Mouse (Mus musculus): ENCODE results near the gene Fsd1.

Gene Fsd1

DNA sequence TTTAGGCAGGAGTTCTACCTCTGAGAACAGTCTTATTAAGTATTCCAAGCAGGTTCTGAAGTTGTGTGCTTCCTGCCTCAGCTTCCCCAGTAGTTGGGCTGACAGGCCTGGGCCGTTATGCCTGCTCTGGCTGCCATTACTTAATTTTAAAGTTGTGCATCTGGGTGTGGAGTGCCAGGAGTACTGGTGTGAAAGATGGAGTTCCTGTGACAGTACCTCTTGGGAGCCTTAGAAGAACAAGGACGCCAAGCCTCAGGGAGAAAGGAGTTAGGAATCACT lies 23.6 kb downstream of the Fsd1 start:
- no peak for DNase-seq

GRCm38 (mm10) chr17:56010255-56010654 lies 23.9 kb downstream of the Fsd1 start:
- DNase-seq, result peak in 1 of 2 experiments; percentile 11

GRCm38 (mm10) chr17:56010681-56011080 lies 24.4 kb downstream of the Fsd1 start:
- DNase-seq, result peak; percentile 70 to 91

- no peak for DNase-seq
These were observed 25.1 kb downstream of the Fsd1 start for GRCm38 (mm10) chr17:56011441-56011840.

- no peak for DNase-seq
These were observed 29.0 kb downstream of the Fsd1 start for GRCm38 (mm10) chr17:56015293-56015692.

- no peak for DNase-seq
These were observed 30.1 kb downstream of the Fsd1 start for GRCm38 (mm10) chr17:56016382-56016781.

DNA sequence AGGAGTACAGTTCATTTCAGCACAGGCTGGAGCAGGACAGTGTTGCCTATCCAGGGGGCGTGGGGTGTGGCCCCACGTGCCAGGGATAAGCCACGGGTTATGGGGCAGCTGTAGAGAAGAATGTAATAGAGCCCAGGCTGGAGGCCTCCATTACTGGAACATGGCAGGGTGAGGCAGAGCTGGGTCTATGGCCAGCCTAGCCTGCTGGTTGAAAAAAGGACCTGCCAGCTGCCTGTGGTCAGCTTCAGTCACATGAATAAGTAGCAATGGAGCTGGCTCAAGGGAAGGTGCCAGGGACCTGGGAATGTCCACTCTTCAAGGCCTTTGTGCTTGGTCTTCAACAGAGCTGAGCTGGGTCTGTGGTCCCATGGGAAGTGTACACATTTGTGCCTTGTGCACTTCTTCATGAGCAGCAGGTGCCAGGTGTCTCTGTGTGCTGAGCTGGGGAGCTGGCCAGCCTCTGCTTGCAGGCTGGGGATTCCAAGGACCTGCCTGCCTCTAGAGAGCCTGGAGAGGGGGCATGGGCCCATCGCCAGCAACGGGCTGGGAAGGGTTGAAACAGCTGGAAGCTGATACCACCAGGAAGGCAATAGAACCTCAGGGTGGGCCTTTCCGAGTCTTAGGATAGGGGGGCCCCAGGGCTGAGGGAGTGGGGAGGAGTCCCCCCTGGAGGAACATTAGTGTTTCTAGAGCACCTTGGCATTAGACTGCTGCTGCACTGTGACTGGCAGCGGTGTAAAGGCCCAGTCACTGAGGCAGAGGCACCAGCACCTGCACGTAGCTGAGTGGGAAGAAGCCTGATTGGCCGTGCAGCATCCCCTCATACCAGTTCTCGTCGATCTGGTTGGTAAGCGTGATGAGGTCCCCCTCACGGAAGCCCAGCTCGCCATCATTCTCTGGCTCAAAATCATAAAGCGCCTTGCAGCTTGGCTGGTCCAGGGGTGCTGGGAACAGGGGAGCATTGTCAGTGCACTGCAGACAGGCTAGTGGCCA lies 30.8 kb downstream of the Fsd1 start:
- DNase-seq, result no peak

DNA sequence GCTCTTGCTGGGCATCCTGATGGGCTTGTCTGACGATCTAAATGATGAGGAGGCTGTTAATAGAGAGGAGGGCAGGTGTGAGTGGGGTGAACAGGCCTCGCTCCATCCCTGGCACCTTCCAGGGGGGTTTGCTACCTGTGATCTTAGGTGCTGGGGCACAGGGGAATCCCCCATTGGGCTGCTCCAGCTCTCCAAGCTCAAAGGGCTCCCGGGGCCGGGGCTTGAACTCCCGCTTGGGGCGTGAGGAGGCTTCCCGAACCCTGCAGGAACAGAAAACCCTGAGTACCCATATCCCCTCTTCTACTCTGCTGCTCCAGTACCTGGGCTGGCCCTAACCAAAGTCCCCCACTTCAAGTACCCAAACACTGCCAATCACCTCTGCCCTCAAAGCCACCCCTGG lies 31.5 kb downstream of the Fsd1 start:
- no peak for DNase-seq

DNA sequence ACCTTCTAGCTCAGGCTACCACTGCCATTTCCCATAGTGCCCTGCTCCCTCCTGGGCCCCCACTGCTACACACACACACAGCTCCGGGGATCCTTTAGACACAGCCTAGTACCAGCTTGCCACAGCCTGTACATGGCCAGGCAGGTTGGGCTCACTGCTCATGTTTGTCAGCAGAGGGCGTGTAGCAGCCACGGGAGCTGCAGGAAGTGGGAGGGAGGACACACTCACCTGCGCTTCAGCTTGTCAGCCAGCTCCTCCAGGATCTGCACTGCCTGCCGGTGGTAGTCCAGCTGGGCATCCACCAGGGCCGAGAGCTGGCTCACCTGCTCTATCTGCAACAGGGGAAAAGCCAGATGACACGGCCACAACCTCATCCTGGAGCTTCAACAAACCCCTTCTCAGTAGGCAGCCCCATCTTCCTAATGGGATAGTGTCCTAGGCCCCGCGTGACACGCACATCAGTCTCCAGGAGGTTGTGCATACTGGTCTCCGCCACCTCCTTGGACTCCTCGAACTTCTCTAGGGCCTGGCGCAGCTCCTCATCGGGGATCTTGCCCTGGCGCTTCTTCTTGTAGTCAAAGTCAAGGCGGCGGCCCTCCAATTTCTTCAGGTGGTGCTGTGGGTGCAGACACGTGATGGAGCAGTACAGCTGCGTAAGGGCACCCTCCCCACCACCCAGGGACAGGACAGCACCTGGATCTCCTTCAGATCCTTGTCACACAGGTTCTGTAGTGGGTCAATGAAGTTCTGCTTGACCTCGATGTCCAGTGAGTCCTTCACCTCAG lies 32.2 kb downstream of the Fsd1 start:
- DNase-seq, result peak; percentile 66 to 80

- DNase-seq, result no peak
These were observed 34.2 kb downstream of the Fsd1 start for GRCm38 (mm10) chr17:56020400-56021084.

- no peak for DNase-seq
These were observed 35.0 kb downstream of the Fsd1 start for GRCm38 (mm10) chr17:56021161-56021910.

DNA sequence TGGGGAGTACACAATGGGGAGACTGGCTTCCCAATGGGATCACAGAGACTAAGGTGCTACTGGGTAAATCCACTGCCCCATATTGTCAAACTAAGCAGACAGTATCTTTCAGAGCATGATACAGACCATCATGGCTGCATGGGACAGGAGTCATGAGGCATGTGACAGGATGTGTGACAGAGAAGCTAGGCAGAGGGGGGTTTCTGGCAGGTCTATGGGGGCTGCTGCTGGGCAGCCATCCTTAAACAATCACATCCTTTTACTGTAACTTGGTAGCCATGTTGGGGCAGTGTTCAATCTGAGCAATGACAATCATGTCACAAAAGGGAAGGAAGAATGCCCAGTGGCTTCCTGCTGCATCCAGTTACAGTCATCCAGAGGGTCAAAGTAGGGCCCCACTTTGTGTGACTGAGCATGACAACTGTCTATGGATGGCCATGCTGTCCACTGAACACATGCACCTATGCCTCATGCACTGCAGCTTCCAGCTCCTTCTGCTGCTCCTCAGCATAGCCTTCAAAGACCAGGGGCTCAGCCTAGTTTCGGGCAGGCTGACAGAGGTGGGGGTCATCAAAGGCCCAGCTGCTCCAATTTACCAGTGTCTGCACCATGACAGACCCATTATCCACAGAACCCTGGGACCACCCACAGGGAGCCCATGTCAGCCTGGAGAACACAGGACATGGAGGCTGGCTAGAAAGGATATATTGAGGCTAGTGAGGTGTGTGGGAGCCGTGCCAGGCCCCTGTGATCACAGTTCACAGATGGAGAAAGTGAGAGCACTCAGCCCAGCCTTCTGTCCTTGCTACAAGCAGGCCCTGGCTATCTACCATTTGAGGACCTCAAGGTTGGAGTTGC lies 36.1 kb downstream of the Fsd1 start:
- DNase-seq, result no peak

GRCm38 (mm10) chr17:56022989-56023290 lies 36.6 kb downstream of the Fsd1 start:
- DNase-seq, result no peak

DNA sequence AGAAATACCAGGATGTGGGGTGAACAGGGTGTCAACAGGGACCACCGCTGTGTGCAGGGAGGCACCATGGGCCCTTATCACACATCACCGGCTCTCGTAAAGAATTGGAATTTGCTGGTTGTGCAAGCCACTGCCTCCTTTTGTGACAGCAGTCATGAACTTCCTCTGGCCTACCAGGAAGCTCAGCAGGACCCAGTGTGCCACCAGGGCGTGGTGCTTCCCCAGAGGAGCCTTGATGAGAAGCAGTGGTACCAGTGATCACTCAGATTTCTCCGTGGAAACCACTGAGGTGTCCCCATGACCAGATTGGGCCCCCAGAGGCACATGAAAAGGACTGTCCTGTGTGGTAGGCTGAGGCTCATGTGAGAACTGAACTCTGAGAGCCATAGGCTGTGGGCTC lies 37.1 kb downstream of the Fsd1 start:
- no peak for DNase-seq

DNA sequence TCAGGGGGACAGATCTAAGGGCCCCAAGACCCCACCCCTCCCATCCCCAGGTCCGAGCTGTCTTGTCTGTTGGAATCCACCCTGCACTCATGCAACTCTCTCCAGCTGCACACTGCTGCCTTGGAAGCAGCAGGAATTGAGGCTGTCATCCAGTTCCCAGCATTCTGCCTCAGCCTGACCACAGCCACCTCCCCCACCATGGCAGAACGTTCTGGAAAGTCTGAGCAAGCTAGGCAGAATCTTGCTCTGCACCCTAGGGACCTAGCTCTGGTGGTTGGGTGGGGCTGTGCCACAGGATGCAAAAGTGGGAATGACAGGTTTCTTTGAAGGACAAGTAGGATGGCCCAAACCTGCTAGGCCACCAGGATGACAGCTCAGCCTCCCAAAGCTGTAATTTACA lies 38.2 kb downstream of the Fsd1 start:
- DNase-seq, result no peak

GRCm38 (mm10) chr17:56024931-56025330 lies 38.6 kb downstream of the Fsd1 start:
- no peak for DNase-seq

DNA sequence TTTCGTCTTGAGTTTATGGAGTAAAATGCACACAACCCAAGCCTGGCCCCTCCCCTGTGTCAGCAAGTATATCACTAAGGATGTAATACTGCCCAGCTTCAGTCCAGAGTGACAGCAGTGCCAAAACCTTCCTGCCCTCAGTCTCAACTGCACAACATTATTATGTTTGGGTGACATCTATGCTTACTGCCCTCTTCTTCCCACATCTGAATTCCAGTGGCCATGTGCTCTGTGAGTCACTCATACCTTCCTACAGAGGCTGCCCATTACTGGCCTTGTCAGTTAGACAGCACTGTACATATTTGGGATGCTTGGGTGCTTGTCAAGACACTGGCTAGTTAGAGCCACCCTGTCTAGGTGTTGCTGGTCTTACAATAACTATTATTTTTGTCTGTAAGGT lies 40.0 kb downstream of the Fsd1 start:
- DNase-seq, result peak in 1 of 2 experiments; percentile 1

- peak; percentile 12 to 49 for DNase-seq
These were observed 40.6 kb downstream of the Fsd1 start for GRCm38 (mm10) chr17:56026881-56027280.

DNA sequence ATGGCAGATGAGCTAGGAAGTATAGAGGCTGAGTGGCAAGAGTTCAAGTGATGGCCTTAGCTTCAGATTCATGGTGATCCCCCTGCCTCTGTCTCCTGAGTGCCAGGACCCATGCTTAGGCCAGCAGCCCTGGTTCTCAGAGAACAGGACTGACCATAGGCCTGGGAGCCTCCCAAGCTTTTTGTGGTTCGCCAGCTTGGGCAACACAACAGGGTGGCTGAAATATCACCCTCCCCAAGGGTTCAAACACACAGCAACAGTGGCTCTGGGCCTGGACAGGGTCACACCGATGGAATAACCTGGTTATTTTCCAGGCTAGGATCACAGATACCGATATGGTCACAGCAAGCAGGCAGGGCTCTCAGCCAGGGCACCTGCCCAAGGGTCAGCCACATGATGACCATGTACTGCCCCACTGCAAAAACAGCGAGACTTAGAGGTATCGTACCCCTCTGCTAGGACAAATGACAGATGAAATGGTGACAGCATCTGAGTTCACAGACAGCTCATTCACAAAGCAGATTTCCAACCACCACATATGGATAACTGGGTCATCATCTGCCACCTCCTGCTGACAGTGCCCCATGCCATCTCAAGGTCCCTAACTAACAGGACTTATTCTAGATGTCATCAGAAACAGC lies 41.6 kb downstream of the Fsd1 start:
- DNase-seq, result peak; percentile 42 to 49

DNA sequence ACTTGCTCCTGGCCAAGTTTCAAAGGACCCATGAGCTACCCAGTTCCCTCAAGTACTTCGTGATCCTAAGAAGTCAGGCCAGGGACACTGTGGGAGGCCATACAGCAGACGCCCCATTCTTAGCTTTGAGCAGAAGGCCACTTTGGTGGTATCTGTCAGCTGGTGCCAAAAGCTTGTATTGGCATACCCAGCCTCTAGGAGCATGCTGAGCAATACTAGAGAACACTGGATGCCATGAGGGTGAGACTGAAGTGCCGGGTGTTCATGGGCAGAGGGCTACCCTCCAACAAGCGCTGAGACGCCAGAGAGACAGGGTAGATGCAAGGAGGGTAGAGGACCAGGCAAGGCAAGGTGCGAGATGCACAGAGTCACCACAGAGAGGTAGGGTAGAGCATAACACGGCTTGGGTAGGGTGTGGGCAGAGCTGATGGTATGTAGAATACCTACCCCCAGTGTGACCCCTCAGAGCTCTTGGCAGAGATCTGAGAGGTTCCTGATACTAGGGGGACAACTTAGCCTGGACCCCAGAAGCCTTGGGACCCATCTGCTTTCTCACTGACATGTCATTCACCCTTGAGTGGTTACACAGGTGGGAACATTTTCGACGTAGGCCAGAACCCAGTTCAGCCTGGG lies 44.0 kb downstream of the Fsd1 start:
- DNase-seq, result peak in 1 of 2 experiments; percentile 3

GRCm38 (mm10) chr17:56030919-56031318 lies 44.6 kb downstream of the Fsd1 start:
- peak; percentile 77 to 79 for DNase-seq

Data from kidney, postnatal 36 days (tissue).